Mouse (Mus musculus) lung, embryonic 14.5 days (tissue): Measurements from ENCODE around the gene Akap14. TPM values are rescaled to one million over a fixed set of nuclear protein-coding genes. Genes with fewer than 3 reads are reported as not detected.
"Not testable (repeated sequence)": the region's sequence is repeated elsewhere in the genome, so short reads cannot be mapped to it uniquely, and the experiment has no call there.

Experiments
- ATAC-seq: fragments of 200-750 bp; cut with Nextera tagmentation; 2 replicates; pipeline ENCODE4 v1.8.0; 2017; ENCODE audit warnings: mild to moderate bottlenecking, moderate TSS enrichment, moderate library complexity; ENCODE audit not compliant: insufficient read depth
- DNase-seq: peaks from one replicate; pipeline ENCODE4 v3.0.0-alpha.2; 2015
- H3K27ac ChIP-seq: fragments of 300-500 bp; sonication (generic); 2 replicates; pipeline ENCODE4 v1.5.1; 2014; ENCODE audit warnings: low read depth, mild to moderate bottlenecking, moderate library complexity
- H3K27me3 ChIP-seq: fragments of 300-500 bp; sonication (generic); 2 replicates; pipeline ENCODE4 v1.6.1; 2014; ENCODE audit warnings: low read length, control low read depth; ENCODE audit not compliant: insufficient read depth
- H3K36me3 ChIP-seq: fragments of 300-500 bp; sonication (generic); 2 replicates; pipeline ENCODE4 v1.6.1; 2014; ENCODE audit warnings: control low read depth; ENCODE audit not compliant: insufficient read depth
- H3K4me1 ChIP-seq: fragments of 300-500 bp; sonication (generic); 2 replicates; pipeline ENCODE4 v1.6.1; 2014; ENCODE audit warnings: antibody characterized with exemption, control low read depth; ENCODE audit not compliant: insufficient read depth
- H3K4me2 ChIP-seq: fragments of 300-500 bp; sonication (generic); 2 replicates; pipeline ENCODE4 v1.6.1; 2014; ENCODE audit warnings: mild to moderate bottlenecking
- H3K4me3 ChIP-seq: fragments of 300-500 bp; sonication (generic); 2 replicates; pipeline ENCODE4 v1.5.1; 2014; ENCODE audit warnings: low read depth, low read length
- H3K9ac ChIP-seq: fragments of 300-500 bp; sonication (generic); 2 replicates; pipeline ENCODE4 v1.6.1; 2014
- H3K9me3 ChIP-seq: fragments of 300-500 bp; sonication (generic); 2 replicates; pipeline ENCODE4 v1.6.1; 2016; ENCODE audit warnings: low read depth, low read length, control low read depth
- CTCF ChIP-seq: IDR thresholded peaks from 2 replicates; pipeline ENCODE4 v1.5.1; 2016; ENCODE audit warnings: antibody characterized with exemption, low read depth
- WGBS: fragments of 180-500 bp; shearing (Covaris S2); extraction: QIAGEN DNeasy Blood & Tissue Kit; methylation state at CpG from one replicate; pipeline ENCODE4 v1.1.7; 2014; 5-methylcytosine and 5-hydroxymethylcytosine counted together
- polyA plus RNA-seq: library from polyadenylated mRNA; unstranded; fragments of >200 nt; fragmentation: Nextera tagmentation; extraction: Ambion mirVana; gene quantifications from 2 replicates; pipeline ENCODE4 v1.2.1, GENCODE M21; 2014

The Akap14 gene
- polyA plus RNA-seq: 0.09 TPM in 1 of 2 replicates, not detected in the other

- 36% methylated on average over 5 of the region's 5 CpGs for WGBS
- Histone ChIP-seq H3K9ac (no peak within 1 kb of the TSS), H3K4me1 (no peaks in the 10 kb centered on the region), H3K27me3 (no peaks in the 10 kb centered on the region), H3K9me3 (no peaks in the 10 kb centered on the region), H3K27ac (no peak within 1 kb of the TSS), H3K36me3 (no peaks in the 10 kb centered on the region), H3K4me3 (no peak within 1 kb of the TSS), H3K4me2 (no peak within 1 kb of the TSS)
- TF ChIP-seq CTCF: no peak
- DNase-seq: no peak
- ATAC-seq: no peak
These were observed at the start of gene Akap14 for GRCm38 (mm10) chrX:37168742-37169141. TSS of gene Akap14 (minus strand) at chrX:37168842.

- no peak for ATAC-seq
- WGBS: 83% methylated on average over 10 of the region's 10 CpGs
- H3K27me3 ChIP-seq: no peaks in the 10 kb centered on the region
- no peak within 1 kb of the TSS for H3K9ac ChIP-seq
- no peak for TF ChIP-seq CTCF
- H3K4me2 ChIP-seq: no peak within 1 kb of the TSS
- no peak within 1 kb of the TSS for H3K27ac ChIP-seq
- no peaks in the 10 kb centered on the region for H3K36me3 ChIP-seq
- H3K9me3 ChIP-seq: no peaks in the 10 kb centered on the region
- no peaks in the 10 kb centered on the region for H3K4me1 ChIP-seq
- no peak within 1 kb of the TSS for H3K4me3 ChIP-seq
- no peak for DNase-seq
These were observed 42.3 kb upstream of the Akap14 start, which contains the start of gene Gm9 for GRCm38 (mm10) chrX:37210941-37211340. TSS of gene Gm9 (minus strand) at chrX:37211041.

- no peaks in the 10 kb centered on the region for H3K27me3 ChIP-seq
- 51% methylated on average over 8 of the region's 8 CpGs for WGBS
- ATAC-seq (no peak), DNase-seq (no peak)
- H3K9ac ChIP-seq: no peak overlapping the region
- H3K4me3 ChIP-seq: no peak overlapping the region
- H3K9me3 ChIP-seq: no peaks in the 10 kb centered on the region
- H3K4me1 ChIP-seq: no peaks in the 10 kb centered on the region
- no peak for TF ChIP-seq CTCF
- no peak overlapping the region for H3K27ac ChIP-seq
- no peak overlapping the region for H3K4me2 ChIP-seq
- no peaks in the 10 kb centered on the region for H3K36me3 ChIP-seq
These were observed 30.0 kb upstream of the Akap14 start for GRCm38 (mm10) chrX:37198676-37199075.

- peak overlapping the region; percentile 65 for H3K4me2 ChIP-seq
- no peaks in the 10 kb centered on the region for H3K36me3 ChIP-seq
- H3K9ac ChIP-seq: peak overlapping the region; percentile 59
- no peaks in the 10 kb centered on the region for H3K9me3 ChIP-seq
- ATAC-seq (peak; percentile 27), DNase-seq (peak; percentile 18)
- H3K27ac ChIP-seq: 0 out of 2 replicates have a peak overlapping the region, but pooled peaks have one; percentile 75
- TF ChIP-seq CTCF: no peak
- no peaks in the 10 kb centered on the region for H3K4me1 ChIP-seq
- H3K4me3 ChIP-seq: peak overlapping the region; percentile 48
- H3K27me3 ChIP-seq: no peaks in the 10 kb centered on the region
- WGBS: 13% methylated on average over 28 of the region's 28 CpGs
These were observed 23.2 kb upstream of the Akap14 start for GRCm38 (mm10) chrX:37191744-37192379.

- Histone ChIP-seq H3K4me1 (no peaks in the 10 kb centered on the region), H3K4me3 (peak within 1 kb of the TSS; percentile 48), H3K9ac (peak within 1 kb of the TSS; percentile 59), H3K27ac (peak within 1 kb of the TSS; percentile 75; the same call in 1 of the 2 replicates), H3K27me3 (no peaks in the 10 kb centered on the region), H3K9me3 (no peaks in the 10 kb centered on the region), H3K4me2 (peak within 1 kb of the TSS; percentile 65), H3K36me3 (no peaks in the 10 kb centered on the region)
- TF ChIP-seq CTCF: no peak
- ATAC-seq (peak; percentile 89), DNase-seq (peak; percentile 86)
- 9% methylated on average over 63 of the region's 63 CpGs for WGBS
These were observed 22.6 kb upstream of the Akap14 start, which contains the start of the genes Ndufa1 and Rnf113a1 for GRCm38 (mm10) chrX:37191105-37191743. TSS of gene Ndufa1 (minus strand) at chrX:37191163. TSS of gene Rnf113a1 (plus strand) at chrX:37191245.

- no peak for TF ChIP-seq CTCF
These were observed 22.1 kb upstream of the Akap14 start for GRCm38 (mm10) chrX:37190755-37191104.

GRCm38 (mm10) chrX:37184401-37184800, 15.8 kb upstream of the Akap14 start:
- not testable (repeated sequence) for H3K27me3 ChIP-seq, ATAC-seq, H3K9me3 ChIP-seq, H3K4me1 ChIP-seq, H3K4me3 ChIP-seq, H3K27ac ChIP-seq, H3K36me3 ChIP-seq, H3K9ac ChIP-seq
- peak; percentile 8 for DNase-seq
- 44% methylated on average over 7 of the region's 8 CpGs for WGBS
- peak overlapping the region; percentile 40 for H3K4me2 ChIP-seq

More at GRCm38 (mm10) chrX:37190755-37191104, 22.1 kb upstream of the Akap14 start:
- H3K4me2 ChIP-seq: peak overlapping the region; percentile 65
- H3K27me3 ChIP-seq: no peaks in the 10 kb centered on the region
- H3K9me3 ChIP-seq: no peaks in the 10 kb centered on the region
- H3K36me3 ChIP-seq: no peaks in the 10 kb centered on the region
- ATAC-seq: no peak; the same call in 1 of the 2 replicates
- no peak overlapping the region for H3K27ac ChIP-seq
- DNase-seq: peak; percentile 2
- 8% methylated on average over 20 of the region's 20 CpGs for WGBS
- peak overlapping the region; percentile 48 for H3K4me3 ChIP-seq
- no peaks in the 10 kb centered on the region for H3K4me1 ChIP-seq
- H3K9ac ChIP-seq: peak overlapping the region; percentile 59
